Mouse (Mus musculus) liver, embryonic 11.5 days (tissue): Measurements from ENCODE around the gene Zfp322a. TPM values are rescaled to one million over a fixed set of nuclear protein-coding genes. Genes with fewer than 3 reads are reported as not detected.

ENCODE experiments used
- ATAC-seq: fragments of 200-750 bp; cut with Nextera tagmentation; replicated peaks from 2 replicates; pipeline ENCODE4 v1.8.0; 2017; ENCODE audit warnings: moderate number of reproducible peaks, mild to moderate bottlenecking, moderate TSS enrichment, moderate library complexity; ENCODE audit not compliant: low FRiP score
- DNase-seq: peaks from one replicate; pipeline ENCODE4 v3.0.0-alpha.2; 2017; ENCODE audit warnings: low spot score
- H3K27ac ChIP-seq: fragments of 300-500 bp; sonication (generic); 2 replicates; pipeline ENCODE4 v1.5.1; 2014; ENCODE audit warnings: mild to moderate bottlenecking, low read depth, low read length, control low read depth
- H3K27me3 ChIP-seq: fragments of 300-500 bp; sonication (generic); replicated peaks from 2 replicates; pipeline ENCODE4 v1.6.1; 2014; ENCODE audit warnings: low read length, mixed read lengths; ENCODE audit not compliant: control insufficient read depth, insufficient read depth
- H3K36me3 ChIP-seq: fragments of 300-500 bp; sonication (generic); 2 replicates; pipeline ENCODE4 v1.6.1; 2014; ENCODE audit warnings: mild to moderate bottlenecking, low read length, moderate library complexity, mixed read lengths; ENCODE audit not compliant: control insufficient read depth, insufficient read depth
- H3K4me1 ChIP-seq: fragments of 300-500 bp; sonication (generic); replicated peaks from 2 replicates; pipeline ENCODE4 v1.6.1; 2014; ENCODE audit warnings: low read length, mixed read lengths; ENCODE audit not compliant: control insufficient read depth, insufficient read depth
- H3K4me2 ChIP-seq: fragments of 300-500 bp; sonication (generic); 2 replicates; pipeline ENCODE4 v1.6.1; 2014; ENCODE audit warnings: mild to moderate bottlenecking, control low read depth, moderate library complexity
- H3K4me3 ChIP-seq: fragments of 300-500 bp; sonication (generic); 2 replicates; pipeline ENCODE4 v1.5.1; 2014; ENCODE audit warnings: low read depth, low read length, control low read depth
- H3K9ac ChIP-seq: fragments of 300-500 bp; sonication (generic); 2 replicates; pipeline ENCODE4 v1.6.1; 2014; ENCODE audit warnings: low read depth, low read length, control low read depth
- H3K9me3 ChIP-seq: fragments of 300-500 bp; sonication (generic); 2 replicates; pipeline ENCODE4 v1.6.1; 2016; ENCODE audit warnings: low read length, inconsistent platforms, mixed read lengths; ENCODE audit not compliant: control insufficient read depth
- WGBS: fragments of 180-500 bp; shearing (Covaris S2); extraction: QIAGEN DNeasy Blood & Tissue Kit; methylation state at CpG from one replicate; pipeline ENCODE4 v1.1.7; 2014; 5-methylcytosine and 5-hydroxymethylcytosine counted together
- polyA plus RNA-seq: library from polyadenylated mRNA; unstranded; fragments of >200 nt; fragmentation: Nextera tagmentation; extraction: Ambion mirVana; gene quantifications from 2 replicates; pipeline ENCODE4 v1.2.1, GENCODE M21; 2014

Zfp322a gene
- polyA plus RNA-seq, result 36.4 and 37.0 TPM in 2 replicates

GRCm38 (mm10) chr13:23368583-23369420 is at the start of gene Zfp322a:
Zfp322a (minus strand) TSS chr13:23369208.
- peak; percentile 100 for ATAC-seq
- Histone ChIP-seq H3K36me3 (no peaks in the 10 kb centered on the region; the same call in 1 of the 2 replicates), H3K4me2 (peak within 1 kb of the TSS; percentile 95), H3K4me1 (peaks cover 12% of the 10 kb centered on the region), H3K4me3 (peak within 1 kb of the TSS; percentile 83), H3K9me3 (no peaks in the 10 kb centered on the region), H3K9ac (peak within 1 kb of the TSS; percentile 86), H3K27ac (peak within 1 kb of the TSS; percentile 92), H3K27me3 (no peaks in the 10 kb centered on the region)
- under 1% methylated on average over 55 of the region's 55 CpGs for WGBS
- peak; percentile 95 for DNase-seq

- H3K4me2 ChIP-seq, result peak overlapping the region; percentile 84
- H3K27ac ChIP-seq, result no peak overlapping the region
- ATAC-seq (peak; percentile 89), DNase-seq (peak; percentile 71)
- no peaks in the 10 kb centered on the region for H3K4me1 ChIP-seq
- peak overlapping the region; percentile 56 for H3K4me3 ChIP-seq
- H3K9ac ChIP-seq, result peak overlapping the region; percentile 23; the same call in 1 of the 2 replicates
- WGBS, result 1% methylated on average over 28 of the region's 28 CpGs
- no peaks in the 10 kb centered on the region for H3K36me3 ChIP-seq
- H3K27me3 ChIP-seq, result 0 out of 2 replicates have a peak, but pooled peaks cover 2% of the 10 kb centered on the region
- H3K9me3 ChIP-seq, result no peaks in the 10 kb centered on the region
These were observed 43.9 kb upstream of the Zfp322a start for GRCm38 (mm10) chr13:23412630-23413521.

GRCm38 (mm10) chr13:23412211-23412629 is 43.2 kb upstream of the Zfp322a start:
- no peaks in the 10 kb centered on the region for H3K9me3 ChIP-seq
- no peak for DNase-seq
- ATAC-seq, result peak; percentile 48
- H3K9ac ChIP-seq, result peak overlapping the region; percentile 23; the same call in 1 of the 2 replicates
- no peak overlapping the region for H3K27ac ChIP-seq
- peak overlapping the region; percentile 84 for H3K4me2 ChIP-seq
- no peaks in the 10 kb centered on the region for H3K36me3 ChIP-seq
- no peaks in the 10 kb centered on the region for H3K4me1 ChIP-seq
- WGBS, result 1% methylated on average over 20 of the region's 20 CpGs
- H3K4me3 ChIP-seq, result peak overlapping the region; percentile 56
- H3K27me3 ChIP-seq, result 0 out of 2 replicates have a peak, but pooled peaks cover 2% of the 10 kb centered on the region

GRCm38 (mm10) chr13:23411311-23412210 is 42.6 kb upstream of the Zfp322a start:
- H3K27me3 ChIP-seq, result 0 out of 2 replicates have a peak, but pooled peaks cover 2% of the 10 kb centered on the region
- no peaks in the 10 kb centered on the region for H3K36me3 ChIP-seq
- ATAC-seq (peak; percentile 64), DNase-seq (peak; percentile 72)
- H3K9me3 ChIP-seq, result no peaks in the 10 kb centered on the region
- H3K4me1 ChIP-seq, result no peaks in the 10 kb centered on the region
- peak overlapping the region; percentile 56 for H3K4me3 ChIP-seq
- peak overlapping the region; percentile 23; the same call in 1 of the 2 replicates for H3K9ac ChIP-seq
- WGBS, result 3% methylated on average over 29 of the region's 29 CpGs
- H3K4me2 ChIP-seq, result peak overlapping the region; percentile 84
- no peak overlapping the region for H3K27ac ChIP-seq

GRCm38 (mm10) chr13:23410632-23411031 is 41.6 kb upstream of the Zfp322a start:
- peaks cover 2% of the 10 kb centered on the region; the same call in 1 of the 2 replicates for H3K27me3 ChIP-seq
- H3K27ac ChIP-seq, result no peak overlapping the region
- 69% methylated on average over 9 of the region's 9 CpGs for WGBS
- no peaks in the 10 kb centered on the region for H3K36me3 ChIP-seq
- no peak overlapping the region for H3K9ac ChIP-seq
- ATAC-seq (no peak), DNase-seq (no peak)
- H3K9me3 ChIP-seq, result no peaks in the 10 kb centered on the region
- H3K4me2 ChIP-seq, result no peak overlapping the region
- H3K4me1 ChIP-seq, result no peaks in the 10 kb centered on the region
- no peak overlapping the region for H3K4me3 ChIP-seq

- Histone ChIP-seq H3K4me3 (peak overlapping the region; percentile 59), H3K36me3 (no peaks in the 10 kb centered on the region), H3K4me2 (peak overlapping the region; percentile 80), H3K27ac (no peak overlapping the region), H3K9me3 (no peaks in the 10 kb centered on the region), H3K4me1 (no peaks in the 10 kb centered on the region), H3K9ac (no peak overlapping the region), H3K27me3 (peaks cover 4% of the 10 kb centered on the region; the same call in 1 of the 2 replicates)
- WGBS, result 9% methylated on average over 2 of the region's 2 CpGs
- DNase-seq (no peak), ATAC-seq (peak; percentile 53; the same call in 1 of the 2 replicates)
These were observed 33.6 kb upstream of the Zfp322a start for GRCm38 (mm10) chr13:23402626-23403025.

- H3K4me2 ChIP-seq, result peak overlapping the region; percentile 80
- no peaks in the 10 kb centered on the region for H3K9me3 ChIP-seq
- peak overlapping the region; percentile 53 for H3K9ac ChIP-seq
- 2% methylated on average over 19 of the region's 19 CpGs for WGBS
- H3K4me1 ChIP-seq, result no peaks in the 10 kb centered on the region
- H3K27ac ChIP-seq, result no peak overlapping the region
- peak overlapping the region; percentile 59 for H3K4me3 ChIP-seq
- H3K36me3 ChIP-seq, result no peaks in the 10 kb centered on the region
- peak; percentile 74 for ATAC-seq
- peak; percentile 79 for DNase-seq
- H3K27me3 ChIP-seq, result peaks cover 4% of the 10 kb centered on the region; the same call in 1 of the 2 replicates
These were observed 32.9 kb upstream of the Zfp322a start for GRCm38 (mm10) chr13:23401683-23402527.
